Mouse (Mus musculus) heart, postnatal 0 days (tissue): ENCODE data around the gene Timm8a2.

Experiments
- CTCF ChIP-seq: IDR thresholded peaks from 2 replicates; pipeline ENCODE4 v1.5.1; 2016; ENCODE audit warnings: antibody characterized with exemption, control low read depth, low read depth
- EP300 ChIP-seq: IDR thresholded peaks from 2 replicates; pipeline ENCODE4 v1.6.1; 2016; ENCODE audit warnings: antibody characterized with exemption, low read depth

GRCm38 (mm10) chr14:122075485-122076200, 41.2 kb downstream of the Timm8a2 start:
- TF ChIP-seq CTCF (no peak), EP300 (no peak)
